Mouse (Mus musculus) frontal cortex, adult 2 months (tissue): ENCODE measurements around the gene Samd4b. TPM values are rescaled to one million over a fixed set of nuclear protein-coding genes. Genes with fewer than 3 reads are reported as not detected.

Source experiments
- DNase-seq, 2 experiments: peaks; one replicate each; pipeline ENCODE4 v3.0.0; 2022; ENCODE audit warnings: low spot score in 1 of 2; ENCODE audit errors: extremely low spot score in 1 of 2
- polyA plus RNA-seq: library from polyadenylated mRNA; depleted of rRNA; stranded (reverse); fragments of >200 nt; gene quantifications from 2 replicates; pipeline ENCODE4 v1.2.3, GENCODE M21; 2012

Samd4b gene
- polyA plus RNA-seq, 1 experiment, result 62.4 TPM

GRCm38 (mm10) chr7:28370051-28370450, 227.9 kb downstream of the Samd4b start:
- DNase-seq, result no peak

GRCm38 (mm10) chr7:28368276-28368920, 229.5 kb downstream of the Samd4b start:
- DNase-seq, result no peak

- no peak for DNase-seq
Measured at GRCm38 (mm10) chr7:28367663-28368275, 230.2 kb downstream of the Samd4b start.

GRCm38 (mm10) chr7:28362441-28363060, 235.4 kb downstream of the Samd4b start:
- no peak for DNase-seq

- no peak for DNase-seq
Measured at GRCm38 (mm10) chr7:28361647-28362341, 236.2 kb downstream of the Samd4b start.

- DNase-seq, result no peak
Measured at GRCm38 (mm10) chr7:28360291-28360690, 237.7 kb downstream of the Samd4b start.

- DNase-seq, result no peak
Measured at GRCm38 (mm10) chr7:28359854-28360253, 238.1 kb downstream of the Samd4b start.

GRCm38 (mm10) chr7:28358431-28358830, 239.5 kb downstream of the Samd4b start:
- DNase-seq, result no peak

- DNase-seq, result no peak
Measured at GRCm38 (mm10) chr7:28357984-28358383, 240.0 kb downstream of the Samd4b start.

GRCm38 (mm10) chr7:28356981-28357380, 241.0 kb downstream of the Samd4b start:
- no peak for DNase-seq

GRCm38 (mm10) chr7:28355221-28355620, 242.7 kb downstream of the Samd4b start:
- no peak for DNase-seq

- no peak for DNase-seq
Measured at GRCm38 (mm10) chr7:28354596-28354995, 243.3 kb downstream of the Samd4b start.

- DNase-seq, result no peak
Measured at GRCm38 (mm10) chr7:28354113-28354581, 243.8 kb downstream of the Samd4b start.

- DNase-seq, result no peak
Measured at GRCm38 (mm10) chr7:28353267-28353666, 244.7 kb downstream of the Samd4b start.

- no peak for DNase-seq
Measured at GRCm38 (mm10) chr7:28351676-28352191, 246.2 kb downstream of the Samd4b start.

GRCm38 (mm10) chr7:28350155-28350883, 247.6 kb downstream of the Samd4b start, which contains the start of gene Rps16:
Rps16 (plus strand) TSS chr7:28350652.
- peak; percentile 93 to 99 for DNase-seq
